Mouse (Mus musculus) intestine, embryonic 14.5 days (tissue): Measurements from ENCODE around the gene Slc39a11. TPM values are rescaled to one million over a fixed set of nuclear protein-coding genes. Genes with fewer than 3 reads are reported as not detected.

ENCODE experiments used
- ATAC-seq: fragments of 200-750 bp; cut with Nextera tagmentation; replicated peaks from 2 replicates; pipeline ENCODE4 v1.8.0; 2017; ENCODE audit warnings: low read depth, moderate number of reproducible peaks, moderate TSS enrichment, moderate library complexity; ENCODE audit not compliant: low FRiP score, low TSS enrichment
- DNase-seq: peaks from one replicate; pipeline ENCODE4 v3.0.0-alpha.2; 2018; ENCODE audit warnings: low spot score
- H3K27ac ChIP-seq: fragments of 300-500 bp; sonication (generic); 2 replicates; pipeline ENCODE4 v1.5.1; 2014; ENCODE audit warnings: low read depth, mild to moderate bottlenecking, control low read depth
- H3K27me3 ChIP-seq: fragments of 300-500 bp; sonication (generic); replicated peaks from 2 replicates; pipeline ENCODE4 v1.6.1; 2014; ENCODE audit warnings: low read length, control low read depth; ENCODE audit not compliant: control insufficient read depth, insufficient read depth
- H3K36me3 ChIP-seq: fragments of 300-500 bp; sonication (generic); 2 replicates; pipeline ENCODE4 v1.6.1; 2014; ENCODE audit warnings: low read length, control low read depth; ENCODE audit not compliant: control insufficient read depth, insufficient read depth
- H3K4me1 ChIP-seq: fragments of 300-500 bp; sonication (generic); replicated peaks from 2 replicates; pipeline ENCODE4 v1.6.1; 2014; ENCODE audit warnings: low read length, control low read depth, mixed read lengths; ENCODE audit not compliant: control insufficient read depth, insufficient read depth
- H3K4me2 ChIP-seq: fragments of 300-500 bp; sonication (generic); 2 replicates; pipeline ENCODE4 v1.6.1; 2014; ENCODE audit warnings: low read length
- H3K4me3 ChIP-seq: fragments of 300-500 bp; sonication (generic); 2 replicates; pipeline ENCODE4 v1.5.1; 2014; ENCODE audit warnings: low read depth, low read length, control low read depth, mixed read lengths
- H3K9ac ChIP-seq: fragments of 300-500 bp; sonication (generic); 2 replicates; pipeline ENCODE4 v1.6.1; 2014; ENCODE audit warnings: mild to moderate bottlenecking, low read length
- H3K9me3 ChIP-seq: fragments of 300-500 bp; sonication (generic); 2 replicates; pipeline ENCODE4 v1.6.1; 2016; ENCODE audit warnings: low read length, control low read depth; ENCODE audit not compliant: control insufficient read depth
- WGBS: fragments of 180-500 bp; shearing (Covaris S2); extraction: QIAGEN DNeasy Blood & Tissue Kit; methylation state at CpG from one replicate; pipeline ENCODE4 v1.1.7; 2014; 5-methylcytosine and 5-hydroxymethylcytosine counted together
- polyA plus RNA-seq: library from polyadenylated mRNA; unstranded; fragments of >200 nt; fragmentation: Nextera tagmentation; extraction: Ambion mirVana; gene quantifications from 2 replicates; pipeline ENCODE4 v1.2.1, GENCODE M21; 2014

Gene Slc39a11
- polyA plus RNA-seq, 1 experiment from 2014 or later: 24.0 TPM

GRCm38 (mm10) chr11:113268831-113269319, 381.0 kb downstream of the Slc39a11 start:
- WGBS: 86% methylated on average over 8 of the region's 8 CpGs
- ATAC-seq: no peak

GRCm38 (mm10) chr11:113267516-113268230, 382.2 kb downstream of the Slc39a11 start:
- H3K27me3 ChIP-seq: no peaks in the 10 kb centered on the region
- 80% methylated on average over 17 of the region's 17 CpGs for WGBS
- no peak for ATAC-seq

More at GRCm38 (mm10) chr11:113268831-113269319, 381.0 kb downstream of the Slc39a11 start:
- no peaks in the 10 kb centered on the region for H3K36me3 ChIP-seq
- DNase-seq: no peak
- 0 out of 2 replicates have a peak, but pooled peaks cover 5% of the 10 kb centered on the region for H3K4me1 ChIP-seq
- no peaks in the 10 kb centered on the region for H3K27me3 ChIP-seq
- no peak overlapping the region for H3K4me2 ChIP-seq
- H3K9me3 ChIP-seq: no peaks in the 10 kb centered on the region
- no peak overlapping the region for H3K4me3 ChIP-seq
- H3K27ac ChIP-seq: no peak overlapping the region
- no peak overlapping the region for H3K9ac ChIP-seq

GRCm38 (mm10) chr11:113266706-113267105, 383.2 kb downstream of the Slc39a11 start:
- no peak overlapping the region for H3K9ac ChIP-seq
- H3K27me3 ChIP-seq: no peaks in the 10 kb centered on the region
- DNase-seq (no peak), ATAC-seq (no peak)
- no peak overlapping the region for H3K27ac ChIP-seq
- no peaks in the 10 kb centered on the region for H3K36me3 ChIP-seq
- 32% methylated on average over 4 of the region's 4 CpGs for WGBS
- no peak overlapping the region for H3K4me3 ChIP-seq
- no peaks in the 10 kb centered on the region for H3K4me1 ChIP-seq
- no peaks in the 10 kb centered on the region for H3K9me3 ChIP-seq
- H3K4me2 ChIP-seq: no peak overlapping the region

More at GRCm38 (mm10) chr11:113267516-113268230, 382.2 kb downstream of the Slc39a11 start:
- H3K9ac ChIP-seq: no peak overlapping the region
- H3K27ac ChIP-seq: no peak overlapping the region
- no peak for DNase-seq
- H3K9me3 ChIP-seq: no peaks in the 10 kb centered on the region
- no peaks in the 10 kb centered on the region for H3K4me1 ChIP-seq
- H3K36me3 ChIP-seq: no peaks in the 10 kb centered on the region
- no peak overlapping the region for H3K4me3 ChIP-seq
- no peak overlapping the region for H3K4me2 ChIP-seq

GRCm38 (mm10) chr11:113265567-113265966, 384.3 kb downstream of the Slc39a11 start:
- Histone ChIP-seq H3K4me1 (peaks cover 3% of the 10 kb centered on the region; the same call in 1 of the 2 replicates), H3K9ac (no peak overlapping the region), H3K27me3 (no peaks in the 10 kb centered on the region), H3K4me2 (no peak overlapping the region), H3K27ac (no peak overlapping the region), H3K4me3 (no peak overlapping the region), H3K9me3 (no peaks in the 10 kb centered on the region), H3K36me3 (no peaks in the 10 kb centered on the region)
- 19% methylated on average over 3 of the region's 3 CpGs for WGBS
- ATAC-seq (no peak), DNase-seq (no peak)

GRCm38 (mm10) chr11:113263971-113264370, 385.9 kb downstream of the Slc39a11 start:
- peaks cover 3% of the 10 kb centered on the region; the same call in 1 of the 2 replicates for H3K4me1 ChIP-seq
- no peak overlapping the region for H3K4me2 ChIP-seq
- ATAC-seq (no peak), DNase-seq (no peak)
- H3K36me3 ChIP-seq: no peaks in the 10 kb centered on the region
- no peak overlapping the region for H3K9ac ChIP-seq
- WGBS: 64% methylated on average over 7 of the region's 7 CpGs
- no peak overlapping the region for H3K27ac ChIP-seq
- H3K27me3 ChIP-seq: no peaks in the 10 kb centered on the region
- no peaks in the 10 kb centered on the region for H3K9me3 ChIP-seq
- no peak overlapping the region for H3K4me3 ChIP-seq

- Histone ChIP-seq H3K27me3 (no peaks in the 10 kb centered on the region), H3K4me1 (peaks cover 3% of the 10 kb centered on the region; the same call in 1 of the 2 replicates), H3K36me3 (no peaks in the 10 kb centered on the region), H3K9ac (no peak overlapping the region), H3K27ac (no peak overlapping the region), H3K4me3 (no peak overlapping the region), H3K4me2 (no peak overlapping the region), H3K9me3 (no peaks in the 10 kb centered on the region)
- ATAC-seq (no peak), DNase-seq (no peak)
- WGBS: 48% methylated on average over 8 of the region's 8 CpGs
Observed at GRCm38 (mm10) chr11:113262062-113262461, 387.8 kb downstream of the Slc39a11 start.

GRCm38 (mm10) chr11:113261421-113261820, 388.5 kb downstream of the Slc39a11 start:
- no peak overlapping the region for H3K9ac ChIP-seq
- H3K4me1 ChIP-seq: peaks cover 3% of the 10 kb centered on the region; the same call in 1 of the 2 replicates
- H3K27me3 ChIP-seq: no peaks in the 10 kb centered on the region
- no peak for ATAC-seq
- no peak overlapping the region for H3K4me3 ChIP-seq
- DNase-seq: no peak
- no peaks in the 10 kb centered on the region for H3K9me3 ChIP-seq
- H3K36me3 ChIP-seq: no peaks in the 10 kb centered on the region
- H3K4me2 ChIP-seq: no peak overlapping the region
- H3K27ac ChIP-seq: no peak overlapping the region
- WGBS: 79% methylated on average over 4 of the region's 4 CpGs

GRCm38 (mm10) chr11:113259712-113260382, 390.0 kb downstream of the Slc39a11 start:
- Histone ChIP-seq H3K36me3 (no peaks in the 10 kb centered on the region), H3K4me1 (peaks cover 9% of the 10 kb centered on the region; the same call in 1 of the 2 replicates), H3K27ac (peak overlapping the region; percentile 79), H3K4me3 (no peak overlapping the region), H3K9me3 (no peaks in the 10 kb centered on the region), H3K27me3 (no peaks in the 10 kb centered on the region), H3K9ac (no peak overlapping the region), H3K4me2 (no peak overlapping the region)
- DNase-seq (peak; percentile 83), ATAC-seq (peak; percentile 89)
- WGBS: 62% methylated on average over 14 of the region's 14 CpGs
